Mouse (Mus musculus) retina, postnatal 1 day (tissue): ENCODE measurements at regions not wholly inside any gene's neighbourhood (a gene's known extent, or its start where the extent isn't known, plus 50 kb on each side); places are given as distances from the start of the nearest gene placed in this dataset.

Experiments
- DNase-seq: peaks from one replicate; pipeline ENCODE4 v3.0.0-alpha.2; 2012

DNA sequence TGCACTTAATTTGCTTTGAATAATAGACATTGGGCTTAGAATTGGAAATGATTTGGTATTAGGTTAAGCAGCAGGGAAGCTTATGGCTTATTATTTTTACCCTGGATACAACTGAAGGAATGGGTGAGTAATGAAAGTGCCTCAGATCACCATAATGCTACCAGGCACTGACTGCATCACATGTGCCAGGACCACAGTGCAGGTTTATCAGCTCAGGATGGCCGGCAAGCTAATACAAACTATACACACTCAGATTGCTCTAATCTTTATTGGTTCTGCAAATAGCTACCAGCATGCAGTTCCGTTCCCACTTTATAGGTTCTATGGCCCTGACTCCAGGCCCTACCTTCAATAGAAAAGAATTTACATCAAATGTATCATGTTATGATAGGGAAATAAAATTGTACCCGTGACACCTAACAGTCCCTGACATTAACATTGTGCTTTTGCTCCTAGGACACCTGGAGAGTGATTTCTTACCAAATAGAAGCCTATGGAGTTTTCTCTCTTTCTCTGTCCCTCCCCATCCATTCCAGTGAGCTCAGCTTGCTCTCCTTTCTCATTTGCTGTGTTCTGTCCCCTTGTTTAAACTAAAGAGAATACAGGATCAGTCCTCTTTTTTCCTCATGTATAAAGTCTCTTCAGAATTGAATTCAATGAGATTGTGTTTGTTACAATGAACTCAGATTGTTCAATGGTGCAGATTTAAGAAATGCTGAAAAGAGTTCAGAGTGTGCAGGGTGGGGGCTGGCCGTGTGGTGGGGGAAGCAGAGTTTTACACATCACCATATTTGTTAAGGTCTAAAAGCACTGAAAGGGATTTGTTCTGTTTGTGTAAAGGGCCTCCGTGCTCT, 121.3 kb upstream of the BC052040 start:
- no peak for DNase-seq

DNA sequence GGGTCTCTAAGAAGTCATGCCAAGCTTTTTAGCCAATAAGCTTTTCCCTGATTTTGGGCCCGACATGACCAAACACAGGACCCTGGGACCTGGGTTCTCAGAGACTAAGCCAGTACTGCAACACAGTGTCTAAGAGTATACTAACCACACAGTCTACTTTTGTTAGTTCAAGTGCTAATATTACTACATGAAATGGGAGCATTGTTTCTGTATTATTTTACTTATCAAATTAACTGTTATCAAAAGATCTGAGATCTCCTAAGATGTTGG, 120.7 kb upstream of the BC052040 start:
- no peak for DNase-seq

DNA sequence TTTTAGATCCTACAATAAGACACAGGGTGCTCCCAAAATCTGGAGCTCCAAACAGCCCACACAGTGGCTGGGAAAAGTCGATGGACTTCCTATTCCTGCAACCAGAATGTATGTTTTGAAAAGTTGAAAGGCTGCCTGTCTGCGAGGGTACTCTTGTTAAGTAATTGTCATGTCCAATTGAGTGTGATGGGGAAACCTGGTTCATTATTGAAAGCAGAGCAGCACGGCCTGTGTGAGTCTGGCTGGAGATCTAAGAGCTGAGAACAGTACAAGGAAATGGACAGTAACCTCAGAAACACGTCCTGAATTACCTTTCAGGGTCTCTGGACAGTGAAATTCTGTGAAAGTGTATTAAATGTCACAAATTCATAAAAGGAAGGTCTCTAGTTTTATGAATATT, 115.3 kb upstream of the BC052040 start:
- peak; percentile 46 for DNase-seq

DNA sequence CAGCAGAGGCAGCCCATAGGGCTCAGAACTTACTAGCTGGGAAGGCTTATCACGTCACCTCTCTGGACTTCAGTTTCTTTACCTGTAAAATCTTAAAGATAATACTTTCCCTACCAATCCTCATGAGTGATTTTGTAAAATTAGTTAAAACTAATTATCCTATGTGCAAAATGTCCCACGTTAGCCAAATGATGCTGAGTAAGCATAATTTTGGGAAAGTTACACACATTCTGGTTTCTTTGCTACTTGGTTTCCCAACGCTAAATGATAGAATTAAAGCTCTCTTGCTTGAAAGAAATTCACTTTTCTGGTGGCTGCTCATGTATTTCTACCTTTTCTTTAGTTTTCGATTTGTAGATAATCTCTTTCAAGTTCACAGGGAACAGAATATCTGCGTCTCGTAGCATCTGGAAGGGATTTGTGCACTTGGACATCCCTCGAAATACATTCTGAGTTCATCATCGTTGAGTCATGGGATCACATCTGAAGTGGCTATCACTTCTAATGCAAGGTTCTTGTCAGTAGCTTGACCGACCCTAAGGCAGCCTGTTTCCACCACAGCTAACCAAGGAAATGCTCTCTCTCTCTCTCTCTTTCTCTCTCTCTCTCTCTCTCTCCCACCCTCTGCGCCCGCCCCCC, 114.3 kb upstream of the BC052040 start:
- no peak for DNase-seq

DNA sequence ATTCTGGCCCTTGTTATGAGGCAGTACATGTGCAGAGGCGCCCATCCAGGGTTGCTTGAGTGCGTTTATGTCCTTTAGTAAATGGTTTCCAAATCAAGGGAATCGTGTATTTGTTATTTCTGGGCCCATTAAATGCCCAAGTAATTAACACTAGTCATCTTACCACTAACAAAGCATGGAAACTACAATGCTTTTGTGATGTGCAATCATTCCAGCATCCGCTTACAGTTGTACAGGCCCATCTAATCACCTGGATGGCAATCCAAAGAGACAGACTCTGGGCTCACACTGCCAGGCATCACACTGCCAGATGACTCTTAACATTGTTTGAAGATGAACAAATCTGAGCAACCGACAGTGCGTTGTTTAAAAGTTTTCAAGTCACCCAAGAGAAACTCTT, 113.6 kb upstream of the BC052040 start:
- DNase-seq, result peak; percentile 36

DNA sequence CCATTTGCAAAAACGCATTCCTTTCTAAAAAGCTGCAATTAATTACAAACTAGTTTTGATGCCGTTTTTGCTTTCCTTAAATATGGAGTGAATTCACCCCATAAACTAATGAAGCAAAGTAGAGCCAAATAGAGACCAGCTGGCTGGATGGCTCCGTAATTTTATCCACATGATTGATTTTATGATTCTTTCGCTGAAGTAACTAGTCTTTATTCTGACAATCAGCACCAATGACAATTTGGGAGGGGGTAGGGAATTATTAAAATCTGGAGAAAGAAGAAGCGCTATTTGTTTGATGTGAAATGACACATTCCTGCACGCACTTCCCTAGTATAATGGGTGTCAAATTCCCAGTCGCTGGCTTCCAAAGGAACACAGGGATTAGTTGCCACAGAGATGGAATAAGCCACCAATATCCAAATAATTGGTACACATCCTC, 113.0 kb upstream of the BC052040 start:
- peak; percentile 48 for DNase-seq

DNA sequence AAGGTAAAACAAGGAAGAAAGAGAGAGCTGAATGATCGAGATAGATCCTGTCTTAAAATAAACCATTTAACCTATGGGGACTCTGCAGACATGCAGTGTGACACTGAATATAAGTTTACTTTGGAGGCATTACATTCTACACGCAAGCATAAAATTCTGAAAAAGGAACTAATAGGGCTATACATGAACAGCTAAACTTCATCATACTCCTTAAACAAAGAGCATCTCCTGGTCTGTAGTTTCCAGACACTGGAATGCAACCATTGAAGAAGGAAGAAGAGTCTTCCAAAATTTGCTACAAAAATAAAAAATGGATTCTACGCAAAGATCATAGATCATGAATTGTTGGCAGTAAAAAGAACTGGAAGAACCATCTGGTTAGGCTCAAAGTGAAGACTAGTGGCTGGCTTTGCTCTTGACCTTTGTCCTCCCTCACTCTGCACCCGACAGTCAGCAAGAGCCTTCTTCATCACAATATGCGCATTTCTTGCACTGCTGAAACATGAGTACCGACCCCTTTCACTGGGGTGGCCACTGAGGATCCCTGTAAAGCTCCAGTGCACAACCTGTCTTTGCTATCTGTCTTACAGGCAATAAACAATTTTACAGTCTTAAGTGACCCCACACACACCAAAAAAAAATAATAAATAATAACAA, 112.2 kb upstream of the BC052040 start:
- no peak for DNase-seq

DNA sequence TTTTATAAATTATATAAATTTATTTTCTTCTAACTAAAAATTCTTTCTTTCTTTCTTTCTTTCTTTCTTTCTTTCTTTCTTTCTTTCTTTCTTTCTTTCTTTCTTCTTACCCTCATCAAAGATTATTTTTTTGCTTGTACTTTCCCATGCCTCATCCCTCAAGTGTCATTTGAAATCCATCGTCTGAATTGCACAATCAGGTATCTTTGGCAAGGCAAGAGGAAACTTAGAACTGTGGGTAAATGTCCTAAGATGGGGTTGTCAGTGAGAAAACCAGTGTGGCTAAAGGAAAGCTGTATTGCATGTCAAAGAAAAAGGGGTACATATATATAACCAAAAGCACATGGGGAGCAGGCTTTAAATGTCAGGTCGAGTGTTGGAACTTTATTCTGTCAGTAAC, 109.1 kb upstream of the BC052040 start:
- DNase-seq, result no peak

DNA sequence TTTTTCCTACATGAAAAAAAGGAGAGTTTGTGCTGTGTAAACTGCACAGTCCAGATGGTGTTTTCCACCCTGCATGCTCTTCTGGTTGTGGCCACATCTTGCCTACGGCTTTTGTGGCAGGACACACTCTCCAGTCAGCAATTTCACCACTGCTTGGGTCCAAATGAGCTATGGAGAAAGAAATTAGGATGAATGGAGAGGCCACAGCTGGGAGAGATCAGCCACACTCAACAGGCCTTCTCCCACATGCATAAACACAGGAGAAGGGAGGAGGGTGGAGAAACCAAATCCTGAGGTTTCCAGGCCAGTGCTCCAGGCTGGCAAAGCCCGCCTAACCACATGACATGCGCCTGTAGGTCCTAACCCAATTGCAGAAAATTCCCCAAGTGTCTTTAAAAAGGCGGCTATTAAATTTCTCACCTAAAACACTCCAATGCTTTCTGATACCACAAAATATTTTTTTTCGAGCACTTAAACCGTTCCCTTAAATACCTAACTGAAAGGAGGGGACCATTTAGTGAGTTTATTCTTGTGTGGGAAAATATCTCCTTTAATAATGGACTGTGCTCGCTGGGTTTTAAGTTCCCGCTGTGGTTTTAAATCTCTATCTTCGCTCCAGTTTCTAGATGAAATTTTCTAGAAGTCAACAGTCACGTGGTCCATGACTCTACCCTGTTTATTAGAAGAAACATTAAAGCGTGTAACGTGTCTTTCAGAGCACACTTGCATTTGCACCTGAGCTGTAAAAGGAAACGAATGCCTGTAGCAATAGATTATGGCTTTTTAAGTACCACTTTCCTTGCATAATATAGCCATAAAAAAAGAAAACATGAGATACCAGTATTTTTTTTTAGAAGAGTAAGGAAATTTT, 97.9 kb upstream of the BC052040 start:
- no peak for DNase-seq

DNA sequence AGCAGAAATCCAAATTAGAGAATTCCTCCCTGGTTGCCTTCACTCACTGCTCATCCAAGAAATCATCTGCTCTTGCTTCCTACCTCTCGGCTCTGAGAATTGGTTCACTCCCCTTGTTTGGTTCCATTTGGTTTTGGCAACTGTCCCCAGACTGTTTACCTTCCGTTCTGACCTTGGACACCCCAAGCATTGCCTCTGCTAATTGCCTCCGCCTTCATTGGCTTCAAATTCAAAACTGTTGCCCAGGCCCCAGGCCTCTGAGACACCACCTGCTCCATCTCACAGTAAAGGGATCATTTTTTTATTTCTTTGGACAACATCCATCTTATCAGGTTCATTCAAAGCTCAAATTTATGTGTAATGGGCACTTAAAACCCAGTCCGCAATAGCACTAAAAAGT, 93.1 kb upstream of the BC052040 start:
- no peak for DNase-seq

DNA sequence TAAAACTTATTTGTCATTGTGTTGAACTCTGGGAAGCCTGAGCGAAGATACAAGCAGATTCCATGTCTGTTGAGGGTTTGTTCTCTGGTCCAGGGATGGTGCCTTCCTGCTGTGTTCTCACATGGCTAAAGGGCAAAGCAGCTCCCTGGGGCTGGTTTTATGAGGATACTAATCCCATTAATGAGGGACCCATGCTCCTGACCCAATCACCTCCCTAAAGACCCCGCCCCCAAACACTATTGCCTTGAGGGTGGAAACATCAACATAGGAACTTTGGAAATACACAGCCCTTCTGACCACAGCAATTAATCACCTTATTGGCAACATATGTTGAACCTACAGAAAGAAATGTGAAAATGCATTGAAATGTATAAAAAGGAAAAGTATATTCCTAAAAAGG, 88.5 kb upstream of the BC052040 start:
- DNase-seq, result peak; percentile 17

DNA sequence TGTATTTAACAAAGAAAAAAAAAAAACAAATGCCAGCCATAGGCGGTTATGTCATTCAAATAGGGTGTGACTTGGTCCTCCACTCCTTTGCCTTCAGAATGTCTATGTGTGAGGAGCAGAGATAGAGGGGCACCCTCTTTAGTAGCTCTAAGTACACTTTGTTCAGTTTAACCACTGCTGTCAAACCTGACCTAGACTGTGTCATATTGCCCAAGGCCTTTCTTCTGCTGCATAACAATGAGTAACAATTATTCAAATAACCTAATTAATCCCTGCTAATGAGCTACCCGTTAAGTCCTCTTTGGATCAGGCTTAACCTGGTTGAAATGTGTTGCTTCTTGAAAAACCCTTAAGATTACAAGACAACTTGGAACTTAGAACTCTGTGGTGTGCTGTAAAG, 81.6 kb upstream of the BC052040 start:
- DNase-seq, result peak; percentile 32

DNA sequence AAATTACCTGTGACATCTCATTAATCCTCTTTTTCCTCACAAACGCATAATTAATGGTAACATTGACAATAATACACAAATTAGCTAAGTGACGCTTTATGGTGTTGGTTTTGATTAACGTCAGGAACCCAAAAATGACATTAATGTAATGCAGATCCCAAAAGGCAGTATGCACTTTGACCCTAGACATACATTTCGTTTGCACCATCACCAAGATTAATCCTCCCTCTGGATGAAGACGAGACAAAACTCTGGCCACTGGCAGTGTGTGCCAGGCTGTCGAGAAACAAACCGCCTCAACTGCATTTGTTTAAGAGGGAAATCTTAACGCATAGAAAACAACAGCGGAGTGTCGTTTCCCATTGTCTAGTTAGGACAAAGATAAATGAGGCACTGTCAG, 72.0 kb upstream of the BC052040 start:
- peak; percentile 48 for DNase-seq

DNA sequence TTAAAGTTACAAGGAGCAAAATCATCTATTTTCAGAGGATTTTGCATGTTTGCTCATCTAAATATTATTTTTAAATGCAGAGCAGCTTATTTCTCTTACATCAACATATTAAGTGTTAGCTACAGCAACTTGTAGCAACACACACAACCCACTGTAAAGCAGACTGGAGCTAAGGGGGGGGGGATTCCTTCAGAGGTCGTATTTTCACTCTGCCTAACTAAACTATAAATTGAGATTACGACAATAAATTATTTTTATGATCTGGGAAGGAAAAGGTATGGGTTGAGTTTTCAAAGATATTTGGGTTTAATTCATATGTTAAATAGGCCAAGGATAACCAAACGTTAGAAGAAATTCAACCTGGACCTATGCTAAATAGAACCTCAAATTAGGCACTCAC, 70.4 kb upstream of the BC052040 start:
- DNase-seq, result no peak

DNA sequence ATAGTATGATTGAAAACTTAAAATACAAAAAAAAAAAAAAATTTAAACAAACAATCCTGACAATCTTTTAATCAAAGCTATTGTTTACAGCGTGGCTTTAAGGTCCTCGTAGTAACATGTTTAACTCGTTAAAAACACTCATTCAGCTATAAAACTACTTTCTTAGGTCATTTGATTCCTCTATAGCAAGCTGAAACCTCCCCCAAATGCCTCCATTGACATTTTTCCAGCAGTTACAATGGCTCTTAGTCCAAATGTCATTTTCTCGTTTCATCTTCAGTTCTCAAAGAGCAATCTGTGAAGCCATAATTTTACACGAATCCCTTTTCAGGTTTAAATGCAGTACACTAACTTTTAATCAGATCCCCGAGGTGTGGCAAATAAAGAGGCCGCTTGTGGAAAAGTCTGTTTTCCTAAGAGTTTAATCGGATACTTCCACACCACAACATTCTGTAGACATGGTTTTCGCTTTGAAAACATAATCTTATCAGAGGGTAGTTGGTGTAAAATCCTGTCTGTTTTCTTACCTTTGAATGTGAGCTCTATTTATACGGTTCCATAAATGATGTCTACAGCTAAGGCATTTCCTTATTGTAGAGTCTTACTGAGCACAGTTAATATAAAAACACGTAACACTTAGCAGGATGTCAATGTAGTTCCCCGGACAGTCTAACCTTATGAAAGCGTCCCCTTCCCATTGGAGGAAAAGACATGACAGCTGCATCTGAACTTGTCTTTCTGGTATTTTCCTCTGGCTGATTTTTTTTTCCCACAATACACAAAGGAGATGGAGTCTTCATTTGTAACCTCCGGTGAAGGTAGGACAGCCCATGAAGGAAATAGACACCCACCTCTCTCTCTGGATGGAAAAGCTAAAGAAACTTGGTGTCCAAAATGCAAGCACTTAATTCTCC, 69.6 kb upstream of the BC052040 start:
- DNase-seq, result no peak

DNA sequence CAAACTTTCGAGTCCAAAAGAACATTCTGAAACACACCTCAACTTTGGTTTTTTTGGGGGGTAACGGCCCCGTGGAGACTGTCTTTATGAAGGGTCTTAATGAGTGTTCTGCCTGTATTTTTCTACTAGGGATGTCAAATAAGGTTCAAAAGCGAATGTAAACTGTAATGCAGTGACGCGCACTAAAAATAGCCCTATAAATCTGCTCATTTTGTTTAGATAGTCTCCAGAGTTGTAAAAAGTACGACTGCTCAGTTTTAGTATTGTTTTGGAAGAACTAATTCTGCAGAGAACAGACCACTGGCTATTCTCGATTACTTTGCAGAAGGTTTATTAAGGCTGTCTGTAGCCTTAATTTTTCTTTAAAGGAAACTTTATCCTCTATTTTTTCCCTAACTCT, 68.6 kb upstream of the BC052040 start:
- no peak for DNase-seq

DNA sequence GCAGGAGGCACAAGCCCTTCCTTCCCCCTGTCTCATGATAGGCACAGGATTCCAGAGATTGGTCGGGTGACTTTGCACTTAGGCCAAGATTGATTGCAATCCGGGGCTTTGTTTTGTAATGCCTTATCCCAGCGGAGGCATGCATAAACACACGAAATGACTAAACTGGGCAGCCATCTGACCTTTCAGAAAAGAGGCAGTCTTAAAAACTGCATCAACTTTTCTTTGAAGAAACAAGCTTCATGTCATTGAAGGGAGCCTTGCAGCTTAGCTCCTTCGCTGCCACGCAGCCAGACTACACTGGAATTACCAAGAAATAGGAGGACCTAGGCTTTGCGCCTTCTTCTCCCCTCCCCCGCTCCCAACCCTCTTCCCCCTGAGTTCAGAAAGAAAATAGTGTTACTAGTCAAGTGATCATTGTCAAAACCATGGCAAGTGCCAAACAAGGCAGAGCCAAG, 67.7 kb upstream of the BC052040 start:
- DNase-seq, result no peak

DNA sequence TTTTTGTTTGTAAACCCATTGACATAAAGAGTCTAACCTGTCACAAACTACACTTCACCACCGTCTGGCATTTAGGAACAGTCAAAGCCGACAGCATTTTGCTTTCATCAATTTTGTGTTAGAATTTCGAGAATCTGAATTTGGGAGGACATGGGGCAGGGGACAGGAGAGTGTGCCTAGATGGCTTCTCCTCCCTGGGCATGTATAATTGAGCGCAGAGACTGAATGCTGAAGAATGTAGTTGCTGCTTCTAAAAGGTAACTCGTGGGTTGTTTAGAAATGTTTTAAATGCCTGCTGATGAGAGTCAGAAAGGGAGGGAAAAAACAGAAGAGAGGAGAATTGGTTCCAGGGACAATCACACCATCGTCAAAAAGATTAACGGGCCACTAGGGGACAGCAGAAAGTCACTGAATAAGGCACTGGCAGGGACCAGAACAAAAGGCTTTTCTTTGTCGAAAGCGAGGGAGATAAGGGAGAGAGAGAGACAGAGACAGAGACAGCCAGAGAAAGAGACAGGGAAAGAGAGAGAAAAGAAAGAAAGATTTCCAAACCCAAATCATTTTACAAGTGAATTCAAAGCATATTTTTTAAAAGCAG, 66.6 kb upstream of the BC052040 start:
- peak; percentile 70 for DNase-seq

DNA sequence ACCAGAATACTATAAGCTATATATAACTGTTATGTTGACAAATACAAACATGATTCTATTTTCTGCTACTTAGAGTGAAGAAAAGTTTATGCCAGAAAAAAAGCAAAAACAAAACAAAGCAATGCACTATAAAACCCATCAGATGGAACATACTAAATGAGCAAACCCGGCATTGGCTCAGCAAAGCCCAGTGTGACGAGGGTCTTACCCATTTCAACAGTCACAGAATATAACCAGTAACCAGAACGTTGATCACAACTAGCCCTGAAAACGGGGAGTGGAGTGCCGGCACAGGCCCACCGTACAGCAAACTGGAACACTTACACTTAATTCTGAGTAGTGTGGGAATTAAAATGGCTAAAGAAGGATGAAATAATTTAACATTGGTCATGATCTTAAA, 66.0 kb upstream of the BC052040 start:
- no peak for DNase-seq

DNA sequence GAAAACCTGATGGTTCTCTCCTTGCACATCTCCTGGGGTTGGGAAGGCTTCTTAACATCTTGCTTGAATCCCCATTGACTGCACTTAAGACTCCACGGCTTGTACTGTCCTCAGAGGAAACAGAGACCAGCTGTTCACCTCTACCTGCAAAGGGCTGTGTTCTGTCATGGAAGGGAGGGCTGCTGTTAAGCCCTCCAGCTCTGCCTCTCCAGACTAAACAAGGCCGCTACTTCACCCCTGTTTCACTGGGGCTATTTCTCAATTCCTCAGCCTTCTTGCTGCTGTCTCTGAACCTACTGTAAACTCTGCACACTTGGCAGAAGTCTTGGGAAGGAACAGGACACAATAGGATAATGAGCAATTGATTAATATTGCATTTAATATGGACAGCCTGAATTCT, 64.7 kb upstream of the BC052040 start:
- no peak for DNase-seq

DNA sequence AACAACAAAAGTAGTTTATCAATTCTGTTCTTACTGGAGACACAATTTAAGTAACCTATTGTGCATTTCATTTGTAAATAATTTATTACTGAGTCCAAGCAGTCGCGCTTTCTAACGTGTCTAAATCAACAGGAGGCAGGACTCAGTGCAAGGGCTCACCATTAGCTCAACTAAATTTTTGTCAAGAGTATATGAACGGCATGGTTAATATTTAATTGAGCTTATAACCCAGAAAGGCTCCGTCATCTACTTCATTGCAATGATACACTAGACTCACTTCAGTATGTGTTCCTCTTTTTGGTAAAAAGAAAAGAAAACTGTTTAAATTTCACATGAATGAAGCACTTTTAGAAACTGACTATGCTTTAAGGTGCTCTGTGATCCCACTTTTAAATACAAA, 61.5 kb upstream of the BC052040 start:
- DNase-seq, result no peak
